Mouse (Mus musculus): ENCODE data around the gene Dhx57. TPM values are rescaled to one million over a fixed set of nuclear protein-coding genes. Genes with fewer than 3 reads are reported as not detected.

The Dhx57 gene
- polyA plus RNA-seq, 1 experiment from 2014 or later = 54.7 TPM

DNA sequence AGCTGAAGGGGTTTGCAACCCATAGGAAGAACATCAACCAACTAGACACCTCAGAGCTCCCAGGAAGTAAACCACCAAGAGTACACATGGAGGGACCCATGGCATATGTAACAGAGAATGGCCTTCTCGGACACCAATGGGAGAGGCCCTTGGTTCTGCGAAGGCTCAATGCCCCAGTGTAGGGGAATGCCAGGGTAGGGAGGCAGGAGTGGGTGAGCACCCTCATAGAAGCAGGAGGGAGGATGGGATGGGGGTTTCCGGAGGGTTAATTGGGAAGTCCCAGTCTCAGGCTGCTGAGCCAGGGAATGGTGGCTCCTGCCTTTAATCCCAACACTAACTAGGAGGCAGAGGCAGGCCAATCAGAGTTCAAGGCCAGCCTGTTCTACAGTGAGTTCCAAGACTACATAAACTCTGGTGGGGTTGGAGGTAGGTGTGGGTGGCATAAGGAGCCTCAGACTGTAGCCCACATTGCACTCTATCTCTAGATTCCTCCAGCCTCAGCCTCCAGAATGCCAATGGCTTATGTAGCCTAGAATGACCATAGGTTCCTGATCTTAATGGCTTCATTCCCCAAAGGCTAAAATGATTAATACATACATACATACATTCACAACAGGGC lies 91.0 kb downstream of the Dhx57 start:
- Histone ChIP-seq H3K36me3 (ENCODE audit: control insufficient read depth, insufficient read depth, low read length) (peaks cover 77% of the 10 kb centered on the region), H3K4me3 (replicated peaks; ENCODE audit: low read depth, low read length) (no peak overlapping the region), H3K27ac (replicated peaks; ENCODE audit: low read depth, low read length) (no peak overlapping the region), H3K4me1 (ENCODE audit: control insufficient read depth, insufficient read depth, low read length) (no peaks in the 10 kb centered on the region), H3K4me2 (ENCODE audit: low read length) (no peak overlapping the region), H3K27me3 (ENCODE audit: control insufficient read depth, insufficient read depth, low read length) (no peaks in the 10 kb centered on the region), H3K9me3 (ENCODE audit: control insufficient read depth, low read length) (no peaks in the 10 kb centered on the region), H3K9ac (replicated peaks; ENCODE audit: low read length) (no peak overlapping the region)
- no peak for ATAC-seq (ENCODE audit: low FRiP score, low TSS enrichment)
- no peak for DNase-seq
- WGBS = 86% methylated on average over 3 of the region's 3 CpGs

DNA sequence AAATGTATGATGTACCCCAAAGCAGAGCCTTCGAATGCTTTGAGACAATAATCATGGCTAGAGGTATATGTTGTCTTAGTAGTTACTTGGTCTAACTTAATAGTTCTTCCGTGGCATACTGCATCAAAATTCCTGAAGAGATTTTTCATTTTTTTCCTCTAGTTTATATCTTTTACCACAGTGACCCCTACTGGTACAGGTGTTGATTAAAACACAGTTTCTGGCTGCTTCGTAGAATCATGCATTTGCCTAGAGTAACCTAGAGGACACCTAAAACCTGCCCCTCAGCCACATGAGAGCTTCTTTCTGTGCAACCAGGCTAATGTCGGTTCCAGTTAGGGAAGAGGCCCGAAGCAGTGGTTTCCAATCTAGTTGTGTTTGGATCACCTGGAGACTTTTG lies 97.2 kb downstream of the Dhx57 start:
- Histone ChIP-seq H3K4me2 (ENCODE audit: low read length) (no peak overlapping the region), H3K4me1 (ENCODE audit: control insufficient read depth, insufficient read depth, low read length) (no peaks in the 10 kb centered on the region), H3K27me3 (ENCODE audit: control insufficient read depth, insufficient read depth, low read length) (no peaks in the 10 kb centered on the region), H3K9ac (replicated peaks; ENCODE audit: low read length) (no peak overlapping the region), H3K27ac (replicated peaks; ENCODE audit: low read depth, low read length) (no peak overlapping the region), H3K36me3 (ENCODE audit: control insufficient read depth, insufficient read depth, low read length) (peaks cover 28% of the 10 kb centered on the region), H3K4me3 (replicated peaks; ENCODE audit: low read depth, low read length) (no peak overlapping the region), H3K9me3 (ENCODE audit: control insufficient read depth, low read length) (no peaks in the 10 kb centered on the region)
- ATAC-seq (ENCODE audit: low FRiP score, low TSS enrichment) = no peak
- 68% methylated on average over 5 of the region's 5 CpGs for WGBS
- peak; percentile 83 for DNase-seq

Other genes starting within 250 kb of the Dhx57 start
- gene Hnrnpll, start 228.1 kb downstream of the Dhx57 start, polyA plus RNA-seq (2014; fragmentation: Nextera tagmentation; extraction: Ambion mirVana) = 68.2 and 76.7 TPM in 2 replicates
- gene Galm, start 163.0 kb downstream of the Dhx57 start, polyA plus RNA-seq (2014; fragmentation: Nextera tagmentation; extraction: Ambion mirVana) = 0.63 and 1.6 TPM in 2 replicates
- gene Srsf7, start 83.2 kb downstream of the Dhx57 start, polyA plus RNA-seq (2014; fragmentation: Nextera tagmentation; extraction: Ambion mirVana) = 459 and 531 TPM in 2 replicates
- gene Ttc39d, start 83.0 kb downstream of the Dhx57 start, polyA plus RNA-seq (2014; fragmentation: Nextera tagmentation; extraction: Ambion mirVana) = 0.11 TPM in 1 of 2 replicates, not detected in the other
- 19.4 and 20.8 TPM in 2 replicates for gene Gemin6, start 66.0 kb downstream of the Dhx57 start, polyA plus RNA-seq (2014; fragmentation: Nextera tagmentation; extraction: Ambion mirVana)
- gene Morn2, start 273 bp downstream of the Dhx57 start, polyA plus RNA-seq (2014; fragmentation: Nextera tagmentation; extraction: Ambion mirVana) = 47.3 and 48.5 TPM in 2 replicates
- 2.4 and 4.4 TPM in 2 replicates for gene Arhgef33, start 16.9 kb upstream of the Dhx57 start, polyA plus RNA-seq (2014; fragmentation: Nextera tagmentation; extraction: Ambion mirVana)
- 1.3 and 2.7 TPM in 2 replicates for gene Gm10190, start 83.1 kb upstream of the Dhx57 start, polyA plus RNA-seq (2014; fragmentation: Nextera tagmentation; extraction: Ambion mirVana)
- 14.1 and 14.8 TPM in 2 replicates for gene Sos1, start 190.0 kb upstream of the Dhx57 start, polyA plus RNA-seq (2014; fragmentation: Nextera tagmentation; extraction: Ambion mirVana)